1 mouse cellular context compared by ENCODE assay signal in the genomic region with DNA sequence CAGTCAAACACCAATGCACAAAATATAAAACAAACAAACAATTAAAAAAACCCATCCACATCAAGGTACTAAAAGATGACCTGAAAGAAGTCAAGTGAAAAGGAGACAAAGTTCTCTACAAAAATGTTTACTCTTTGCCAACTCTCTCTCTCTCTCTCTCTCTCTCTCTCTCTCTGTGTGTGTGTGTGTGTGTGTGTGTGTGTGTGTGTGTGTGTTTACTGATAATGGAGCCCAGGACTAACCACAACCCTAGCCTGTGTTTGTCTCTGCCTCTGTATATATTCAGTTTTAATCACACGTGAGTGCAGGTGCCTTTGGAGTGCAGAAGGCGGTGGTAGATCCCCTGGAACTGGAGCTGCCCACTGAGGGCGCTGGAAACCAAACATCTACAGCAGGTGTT.
TF ChIP-seq lines count a peak whose summit lies in the region.

No protein-coding gene starts in this region.

TF ChIP-seq in MEL, 35 proteins besides CTCF, POLR2A, EP300 and RAD21:
- peak; percentile 35; the same call in 1 of the 2 replicates for TF ChIP-seq TAL1 (IDR thresholded peaks at IDR 0.05; ENCODE audit: low read length)
- peak; percentile 59; the same call in 1 of the 2 replicates for TF ChIP-seq SIN3A (IDR thresholded peaks at IDR 0.05; ENCODE audit: low read length)
- no peak for TF ChIP-seq MEF2A (IDR thresholded peaks at IDR 0.05; ENCODE audit: extremely low read depth, insufficient replicate concordance, low read depth, low read length, poor library complexity, severe bottlenecking)
- TF ChIP-seq NRF1 (IDR thresholded peaks at IDR 0.05; ENCODE audit: insufficient read depth, low read depth, low read length, poor library complexity, severe bottlenecking), result no peak
- TF ChIP-seq RCOR1 (IDR thresholded peaks at IDR 0.05; ENCODE audit: low read depth, low read length), result no peak
- 0 out of 2 replicates have a peak, but pooled peaks have one; percentile 8 for TF ChIP-seq TBP (IDR thresholded peaks at IDR 0.05; ENCODE audit: low read depth, low read length)
- TF ChIP-seq BHLHE40 (IDR thresholded peaks at IDR 0.05; ENCODE audit: borderline replicate concordance, low read depth, low read length), result peak; percentile 53; the same call in 1 of the 2 replicates
- no peak for TF ChIP-seq GATA1 (IDR thresholded peaks at IDR 0.05; ENCODE audit: low read depth, low read length)
- TF ChIP-seq USF2 (IDR thresholded peaks at IDR 0.05; ENCODE audit: borderline replicate concordance in 1 of 2, insufficient read depth in 1 of 2, low read depth in 1 of 2, low read length in 2 of 2), result no peak
- peak; percentile 69; the same call in 1 of the 2 replicates for TF ChIP-seq JUND (IDR thresholded peaks at IDR 0.05; ENCODE audit: low read depth, low read length)
- no peak for TF ChIP-seq E2F4 (IDR thresholded peaks at IDR 0.05; ENCODE audit: borderline replicate concordance, low read depth, low read length)
- TF ChIP-seq MXI1 (IDR thresholded peaks at IDR 0.05; ENCODE audit: low read depth, low read length), result peak; percentile 42; the same call in 1 of the 2 replicates
- peak; percentile 42; the same call in 1 of the 2 replicates for TF ChIP-seq ETS1 (IDR thresholded peaks at IDR 0.05; ENCODE audit: low read depth, low read length)
- peak; percentile 45; the same call in 1 of the 2 replicates for TF ChIP-seq TCF12 (IDR thresholded peaks at IDR 0.05; ENCODE audit: low read depth, low read length)
- TF ChIP-seq ZKSCAN1 (IDR thresholded peaks at IDR 0.05; ENCODE audit: low read depth, low read length), result no peak
- TF ChIP-seq SMC3 (IDR thresholded peaks at IDR 0.05; ENCODE audit: low read depth, low read length), result no peak
- TF ChIP-seq UBTF (IDR thresholded peaks at IDR 0.05; ENCODE audit: borderline replicate concordance, insufficient read depth, low read depth, low read length), result no peak
- no peak for TF ChIP-seq CHD2 (IDR thresholded peaks at IDR 0.05; ENCODE audit: low read length)
- no peak for TF ChIP-seq MAFK (IDR thresholded peaks at IDR 0.05; ENCODE audit: borderline replicate concordance, low read depth, low read length)
